Mouse (Mus musculus): ENCODE measurements around the gene Plekhh3.

DNA sequence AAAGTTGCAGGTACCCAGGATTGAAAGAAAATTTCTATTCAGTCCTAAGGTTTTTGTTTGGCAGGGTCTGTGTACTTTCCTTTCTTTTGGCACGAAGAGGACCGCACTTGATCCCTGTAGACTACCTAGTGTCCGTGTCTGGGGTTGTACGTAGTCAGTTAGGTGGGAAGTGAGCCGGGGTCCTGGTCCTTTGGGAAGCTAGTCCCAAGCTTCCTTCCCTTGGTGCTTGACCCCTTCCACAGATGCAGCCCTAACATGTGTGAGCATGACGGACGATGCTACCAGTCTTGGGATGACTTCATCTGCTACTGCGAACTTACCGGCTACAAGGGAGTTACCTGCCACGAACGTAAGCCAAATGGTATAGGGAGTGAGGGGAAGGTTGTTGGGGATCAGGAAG lies 10.8 kb upstream of the Plekhh3 start:
- TF ChIP-seq GATA1 (IDR thresholded peaks at IDR 0.05; ENCODE audit: low read length) (no peak), TAL1 (IDR thresholded peaks at IDR 0.05; ENCODE audit: low read length) (no peak)
